Mouse (Mus musculus): Measurements from ENCODE around the gene Arid5b.

The Arid5b gene

GRCm38 (mm10) chr10:68269789-68270188, 8.8 kb downstream of the Arid5b start:
- no peak for DNase-seq (ENCODE audit: low read depth, low spot score)

GRCm38 (mm10) chr10:68268629-68269028, 9.9 kb downstream of the Arid5b start:
- DNase-seq (ENCODE audit: low read depth, low spot score), result no peak

- DNase-seq (ENCODE audit: low read depth, low spot score), result no peak
These were observed 14.4 kb downstream of the Arid5b start for GRCm38 (mm10) chr10:68263969-68264688.

- DNase-seq (ENCODE audit: low read depth, low spot score), result no peak
These were observed 15.1 kb downstream of the Arid5b start for GRCm38 (mm10) chr10:68263296-68263968.

GRCm38 (mm10) chr10:68259601-68260000, 18.9 kb downstream of the Arid5b start:
- DNase-seq (ENCODE audit: low read depth, low spot score), result no peak

GRCm38 (mm10) chr10:68257358-68258056, 21.0 kb downstream of the Arid5b start:
- no peak for DNase-seq (ENCODE audit: low read depth, low spot score)

GRCm38 (mm10) chr10:68256134-68256533, 22.4 kb downstream of the Arid5b start:
- no peak for DNase-seq (ENCODE audit: low read depth, low spot score)

- DNase-seq (ENCODE audit: low read depth, low spot score), result no peak
These were observed 25.0 kb downstream of the Arid5b start for GRCm38 (mm10) chr10:68253452-68254117.

- DNase-seq (ENCODE audit: low read depth, low spot score), result no peak
These were observed 25.9 kb downstream of the Arid5b start for GRCm38 (mm10) chr10:68252650-68253049.

- no peak for DNase-seq (ENCODE audit: low read depth, low spot score)
These were observed 29.2 kb downstream of the Arid5b start for GRCm38 (mm10) chr10:68249355-68249782.

GRCm38 (mm10) chr10:68248281-68249015, 30.1 kb downstream of the Arid5b start:
- no peak for DNase-seq (ENCODE audit: low read depth, low spot score)

- no peak for DNase-seq (ENCODE audit: low read depth, low spot score)
These were observed 30.9 kb downstream of the Arid5b start for GRCm38 (mm10) chr10:68247490-68248280.

GRCm38 (mm10) chr10:68246603-68247247, 31.8 kb downstream of the Arid5b start:
- no peak for DNase-seq (ENCODE audit: low read depth, low spot score)

GRCm38 (mm10) chr10:68240804-68241485, 37.6 kb downstream of the Arid5b start:
- no peak for DNase-seq (ENCODE audit: low read depth, low spot score)

GRCm38 (mm10) chr10:68240094-68240803, 38.3 kb downstream of the Arid5b start:
- DNase-seq (ENCODE audit: low read depth, low spot score), result no peak

GRCm38 (mm10) chr10:68239426-68240070, 39.0 kb downstream of the Arid5b start:
- DNase-seq (ENCODE audit: low read depth, low spot score), result no peak

- no peak for DNase-seq (ENCODE audit: low read depth, low spot score)
These were observed 39.7 kb downstream of the Arid5b start for GRCm38 (mm10) chr10:68238707-68239425.

GRCm38 (mm10) chr10:68238182-68238581, 40.4 kb downstream of the Arid5b start:
- no peak for DNase-seq (ENCODE audit: low read depth, low spot score)

Measured in retina, adult 2 months (tissue).